Mouse (Mus musculus): ENCODE measurements around the gene Prf1. TPM values are rescaled to one million over a fixed set of nuclear protein-coding genes. Genes with fewer than 3 reads are reported as not detected.

Gene Prf1
- polyA plus RNA-seq, 1 experiment from 2014 or later, result not detected

- peak; percentile 23 for DNase-seq
- Histone ChIP-seq H3K4me3 (ENCODE audit: low read depth, low read length) (peak overlapping the region; percentile 58), H3K9me3 (ENCODE audit: low read depth, low read length) (no peaks in the 10 kb centered on the region), H3K27me3 (ENCODE audit: insufficient read depth, low read length) (no peaks in the 10 kb centered on the region), H3K4me1 (ENCODE audit: insufficient read depth) (no peaks in the 10 kb centered on the region), H3K36me3 (ENCODE audit: insufficient read depth) (no peaks in the 10 kb centered on the region), H3K4me2 (peak overlapping the region; percentile 97), H3K27ac (ENCODE audit: low read depth) (peak overlapping the region; percentile 3; the same call in 1 of the 2 replicates), H3K9ac (peak overlapping the region; percentile 72)
- TF ChIP-seq CTCF (IDR thresholded peaks at IDR 0.05; ENCODE audit: low read depth), result no peak
- ATAC-seq (ENCODE audit: insufficient read depth), result peak; percentile 5; the same call in 1 of the 2 replicates
- WGBS, result 50% methylated on average over 7 of the region's 7 CpGs
Measured at GRCm38 (mm10) chr10:61273844-61274215, 23.8 kb upstream of the Prf1 start.

GRCm38 (mm10) chr10:61274532-61274931 is 23.1 kb upstream of the Prf1 start:
- Histone ChIP-seq H3K4me1 (ENCODE audit: insufficient read depth) (no peaks in the 10 kb centered on the region), H3K27ac (ENCODE audit: low read depth) (no peak overlapping the region), H3K27me3 (ENCODE audit: insufficient read depth, low read length) (no peaks in the 10 kb centered on the region), H3K4me2 (no peak overlapping the region), H3K9ac (no peak overlapping the region), H3K4me3 (ENCODE audit: low read depth, low read length) (no peak overlapping the region), H3K9me3 (ENCODE audit: low read depth, low read length) (no peaks in the 10 kb centered on the region), H3K36me3 (ENCODE audit: insufficient read depth) (no peaks in the 10 kb centered on the region)
- no peak for TF ChIP-seq CTCF (IDR thresholded peaks at IDR 0.05; ENCODE audit: low read depth)
- DNase-seq, result peak; percentile 64
- ATAC-seq (ENCODE audit: insufficient read depth), result no peak
- 61% methylated on average over 2 of the region's 2 CpGs for WGBS

GRCm38 (mm10) chr10:61275669-61276110 is 21.9 kb upstream of the Prf1 start:
- H3K36me3 ChIP-seq (ENCODE audit: insufficient read depth), result no peaks in the 10 kb centered on the region
- WGBS, result 1% methylated on average over 5 of the region's 5 CpGs
- no peaks in the 10 kb centered on the region for H3K9me3 ChIP-seq (ENCODE audit: low read depth, low read length)
- no peak overlapping the region for H3K27ac ChIP-seq (ENCODE audit: low read depth)
- H3K27me3 ChIP-seq (ENCODE audit: insufficient read depth, low read length), result no peaks in the 10 kb centered on the region
- H3K9ac ChIP-seq, result no peak overlapping the region
- peak; percentile 36; the same call in 1 of the 2 replicates for ATAC-seq (ENCODE audit: insufficient read depth)
- no peak overlapping the region for H3K4me2 ChIP-seq
- H3K4me1 ChIP-seq (ENCODE audit: insufficient read depth), result no peaks in the 10 kb centered on the region
- peak; percentile 83 for DNase-seq
- no peak overlapping the region for H3K4me3 ChIP-seq (ENCODE audit: low read depth, low read length)
- TF ChIP-seq CTCF (IDR thresholded peaks at IDR 0.05; ENCODE audit: low read depth), result peak; percentile 87

- WGBS, result 90% methylated on average over 6 of the region's 6 CpGs
- Histone ChIP-seq H3K4me3 (ENCODE audit: low read depth, low read length) (no peak overlapping the region), H3K4me1 (ENCODE audit: insufficient read depth) (no peaks in the 10 kb centered on the region), H3K9ac (no peak overlapping the region), H3K27me3 (ENCODE audit: insufficient read depth, low read length) (no peaks in the 10 kb centered on the region), H3K27ac (ENCODE audit: low read depth) (no peak overlapping the region), H3K36me3 (ENCODE audit: insufficient read depth) (no peaks in the 10 kb centered on the region), H3K4me2 (no peak overlapping the region), H3K9me3 (ENCODE audit: low read depth, low read length) (no peaks in the 10 kb centered on the region)
- no peak for DNase-seq
- ATAC-seq (ENCODE audit: insufficient read depth), result no peak
- no peak for TF ChIP-seq CTCF (IDR thresholded peaks at IDR 0.05; ENCODE audit: low read depth)
Measured at GRCm38 (mm10) chr10:61277051-61277450, 20.6 kb upstream of the Prf1 start.

- H3K9ac ChIP-seq, result no peak overlapping the region
- WGBS, result 53% methylated on average over 14 of the region's 14 CpGs
- H3K4me2 ChIP-seq, result no peak overlapping the region
- peak; percentile 42 for DNase-seq
- no peak for TF ChIP-seq CTCF (IDR thresholded peaks at IDR 0.05; ENCODE audit: low read depth)
- H3K27me3 ChIP-seq (ENCODE audit: insufficient read depth, low read length), result no peaks in the 10 kb centered on the region
- no peak overlapping the region for H3K4me3 ChIP-seq (ENCODE audit: low read depth, low read length)
- no peaks in the 10 kb centered on the region for H3K9me3 ChIP-seq (ENCODE audit: low read depth, low read length)
- H3K36me3 ChIP-seq (ENCODE audit: insufficient read depth), result no peaks in the 10 kb centered on the region
- no peak for ATAC-seq (ENCODE audit: insufficient read depth)
- H3K27ac ChIP-seq (ENCODE audit: low read depth), result no peak overlapping the region
- no peaks in the 10 kb centered on the region for H3K4me1 ChIP-seq (ENCODE audit: insufficient read depth)
Measured at GRCm38 (mm10) chr10:61277918-61278674, 19.5 kb upstream of the Prf1 start.

GRCm38 (mm10) chr10:61281115-61281514 is 16.5 kb upstream of the Prf1 start:
- H3K4me2 ChIP-seq, result no peak overlapping the region
- 62% methylated on average over 5 of the region's 5 CpGs for WGBS
- DNase-seq (no peak), ATAC-seq (ENCODE audit: insufficient read depth) (no peak)
- H3K36me3 ChIP-seq (ENCODE audit: insufficient read depth), result no peaks in the 10 kb centered on the region
- peaks cover 4% of the 10 kb centered on the region for H3K4me1 ChIP-seq (ENCODE audit: insufficient read depth)
- no peak overlapping the region for H3K27ac ChIP-seq (ENCODE audit: low read depth)
- H3K27me3 ChIP-seq (ENCODE audit: insufficient read depth, low read length), result no peaks in the 10 kb centered on the region
- H3K4me3 ChIP-seq (ENCODE audit: low read depth, low read length), result no peak overlapping the region
- no peak for TF ChIP-seq CTCF (IDR thresholded peaks at IDR 0.05; ENCODE audit: low read depth)
- no peak overlapping the region for H3K9ac ChIP-seq
- no peaks in the 10 kb centered on the region for H3K9me3 ChIP-seq (ENCODE audit: low read depth, low read length)

- ATAC-seq (ENCODE audit: insufficient read depth), result no peak
- no peak overlapping the region for H3K4me3 ChIP-seq (ENCODE audit: low read depth, low read length)
- DNase-seq, result no peak
- 82% methylated on average over 4 of the region's 4 CpGs for WGBS
- no peak for TF ChIP-seq CTCF (IDR thresholded peaks at IDR 0.05; ENCODE audit: low read depth)
- no peaks in the 10 kb centered on the region for H3K27me3 ChIP-seq (ENCODE audit: insufficient read depth, low read length)
- H3K9ac ChIP-seq, result no peak overlapping the region
- peaks cover 4% of the 10 kb centered on the region for H3K4me1 ChIP-seq (ENCODE audit: insufficient read depth)
- H3K27ac ChIP-seq (ENCODE audit: low read depth), result no peak overlapping the region
- H3K36me3 ChIP-seq (ENCODE audit: insufficient read depth), result no peaks in the 10 kb centered on the region
- H3K9me3 ChIP-seq (ENCODE audit: low read depth, low read length), result no peaks in the 10 kb centered on the region
- H3K4me2 ChIP-seq, result no peak overlapping the region
Measured at GRCm38 (mm10) chr10:61284309-61284708, 13.3 kb upstream of the Prf1 start.

Data from lung, embryonic 14.5 days (tissue).